Mouse (Mus musculus) layer of hippocampus, adult 8-10 months (tissue): ENCODE measurements around the gene Coq8a. TPM values are rescaled to one million over a fixed set of nuclear protein-coding genes. Genes with fewer than 3 reads are reported as not detected.
A peak's percentile ranks its signal among the peaks of the same experiment; 100 is the strongest.

Experiments used
- DNase-seq, 2 experiments: peaks; one replicate each; pipeline ENCODE4 v3.0.0; 2022; ENCODE audit warnings: low spot score in 2 of 2
- total RNA-seq, 4 experiments: library from RNA; stranded (reverse); gene quantifications; 2 replicates each; pipeline ENCODE4 v1.2.4; 2022

Coq8a gene
- total RNA-seq, 4 experiments from 2014 or later: 55.6 to 69.2 (median 65.8) TPM

DNA sequence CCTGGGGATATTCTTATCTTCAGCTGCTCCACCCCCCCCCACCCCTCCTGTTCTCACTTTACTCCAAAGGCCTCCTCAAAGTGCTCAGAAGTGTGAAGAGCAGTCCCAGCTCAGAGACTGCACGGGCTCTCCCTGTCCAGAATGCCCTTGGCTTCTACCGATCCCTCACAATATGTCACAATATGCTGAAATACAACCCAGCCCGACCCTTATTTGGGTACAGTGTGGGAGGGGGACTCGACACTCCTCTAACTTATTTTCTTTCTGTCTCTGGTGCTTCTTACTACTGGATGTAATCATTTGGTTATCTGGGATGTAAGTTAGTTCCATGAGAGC is 281 bp upstream of the Coq8a start:
- no peak for DNase-seq

DNA sequence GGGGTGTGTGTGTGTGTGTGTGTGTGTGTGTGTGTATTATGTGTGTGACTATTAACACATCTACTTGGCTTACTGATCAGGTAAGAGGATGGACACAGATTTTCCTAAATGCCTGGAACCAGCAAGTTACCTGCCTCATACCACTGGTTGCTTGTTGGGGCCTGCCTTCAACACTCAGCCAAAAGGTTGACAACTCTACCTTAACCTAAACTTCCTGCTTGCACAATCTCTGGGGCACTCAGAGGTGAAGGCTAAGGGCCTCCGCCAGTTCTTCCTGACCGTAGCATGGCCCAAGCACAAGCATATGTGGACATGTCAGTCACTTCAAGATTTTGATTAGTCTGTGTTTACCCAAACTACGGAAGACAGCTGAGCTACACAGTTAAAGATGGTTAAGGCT is 1.4 kb downstream of the Coq8a start:
- DNase-seq: no peak

DNA sequence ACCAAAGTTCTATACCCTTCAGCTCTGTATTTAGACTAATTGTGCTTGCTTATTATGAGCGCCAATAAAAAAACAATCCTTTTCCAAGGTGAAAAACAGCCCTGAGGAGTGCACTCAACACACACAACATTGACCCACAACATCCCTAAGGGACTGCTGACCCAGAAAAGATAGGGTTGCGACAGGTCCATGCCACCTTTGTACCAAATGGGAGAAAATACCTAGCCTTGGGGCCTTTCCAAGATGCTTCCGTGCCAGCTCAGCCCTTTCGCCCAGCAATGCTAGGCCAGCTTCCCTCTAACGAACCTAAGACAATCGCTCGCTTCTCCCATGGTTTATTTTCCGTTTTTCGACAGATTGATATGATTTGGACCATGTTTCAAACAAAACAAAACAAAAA is 2.9 kb downstream of the Coq8a start:
- no peak for DNase-seq

DNA sequence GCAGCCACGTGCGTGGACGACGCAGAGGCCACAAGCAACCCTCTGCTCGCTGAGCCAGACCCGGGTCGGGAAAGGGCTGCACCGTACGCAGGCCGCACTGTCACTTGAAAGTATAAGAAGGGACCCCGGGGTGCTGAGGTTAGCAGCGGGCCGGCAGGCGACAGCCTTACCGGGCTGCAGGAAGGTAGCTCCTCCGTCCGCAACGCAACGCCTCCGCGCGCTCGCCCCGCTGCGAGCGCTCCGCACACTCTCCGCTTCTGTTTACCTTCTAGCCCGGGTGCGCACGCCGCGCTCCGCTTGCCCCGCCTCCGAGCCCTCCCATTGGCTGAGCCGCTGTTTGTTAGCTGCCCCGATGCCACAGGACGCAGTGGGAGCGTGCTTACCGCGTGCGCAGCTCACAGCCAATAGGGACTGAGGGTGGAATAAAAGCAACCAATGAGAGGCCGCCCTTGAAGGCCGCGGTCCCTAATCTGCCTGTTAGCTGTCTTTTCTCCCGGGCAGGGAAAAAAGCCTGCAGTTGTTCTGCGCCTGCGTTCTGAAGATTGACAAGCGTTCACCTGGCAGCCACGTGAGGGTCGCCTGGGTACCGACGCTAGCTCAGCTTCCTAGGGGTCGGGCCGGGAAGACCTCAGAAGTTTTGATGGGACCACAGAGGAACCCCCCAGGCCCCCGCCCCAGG is 3.6 kb downstream of the Coq8a start:
- DNase-seq: peak; percentile 98 to 99

DNA sequence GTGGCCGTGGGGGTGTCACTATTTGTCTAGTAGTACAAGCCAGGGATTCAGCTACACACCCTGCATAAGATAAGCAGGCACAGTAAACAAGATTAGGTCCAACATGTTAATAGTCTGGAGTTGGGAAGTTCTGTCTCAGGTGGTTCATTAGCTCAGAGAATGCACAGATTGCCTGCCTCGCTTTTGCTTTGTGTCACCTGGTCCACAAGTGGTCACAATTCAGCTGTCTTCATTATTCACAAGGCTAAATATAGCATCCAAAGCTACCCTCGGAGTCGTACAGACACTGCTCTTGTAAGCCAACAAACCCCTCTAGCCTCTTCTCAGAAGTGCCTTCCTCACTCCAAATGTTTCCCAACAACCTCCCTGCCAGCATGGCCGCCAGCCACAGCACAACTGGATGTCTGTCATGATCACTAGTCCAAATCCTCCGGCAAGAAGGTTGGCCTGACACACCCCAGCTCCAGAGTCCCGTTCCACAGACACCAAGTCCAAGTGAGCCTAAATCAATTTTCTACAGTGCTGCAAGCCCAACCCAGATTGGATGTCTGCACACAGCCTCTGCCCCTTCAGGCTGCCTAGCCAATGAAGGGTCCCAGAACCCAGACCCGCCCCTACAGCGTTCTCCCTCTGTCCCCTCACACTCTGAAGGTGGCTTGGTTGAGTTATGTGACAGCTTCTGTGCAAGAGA is 4.5 kb downstream of the Coq8a start:
- DNase-seq: no peak

DNA sequence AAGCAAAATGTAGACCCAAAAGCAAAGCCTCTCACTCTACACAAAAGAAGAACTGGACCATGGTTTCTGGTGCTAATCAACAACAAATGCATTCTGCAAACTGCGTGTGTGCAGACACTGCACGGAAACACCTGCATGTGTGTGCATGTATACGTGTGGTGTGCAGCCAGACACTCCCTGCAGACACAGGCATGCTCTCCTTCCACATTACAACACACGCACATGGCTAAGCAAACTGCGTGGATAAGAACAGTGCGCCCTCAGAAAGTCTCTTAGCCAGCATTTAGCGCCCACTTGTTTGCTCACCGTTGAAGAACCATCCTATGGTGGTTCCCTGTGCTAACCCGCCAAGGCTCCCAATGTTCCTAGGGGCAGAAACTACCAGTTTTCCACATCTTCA is 5.4 kb downstream of the Coq8a start:
- DNase-seq: no peak

DNA sequence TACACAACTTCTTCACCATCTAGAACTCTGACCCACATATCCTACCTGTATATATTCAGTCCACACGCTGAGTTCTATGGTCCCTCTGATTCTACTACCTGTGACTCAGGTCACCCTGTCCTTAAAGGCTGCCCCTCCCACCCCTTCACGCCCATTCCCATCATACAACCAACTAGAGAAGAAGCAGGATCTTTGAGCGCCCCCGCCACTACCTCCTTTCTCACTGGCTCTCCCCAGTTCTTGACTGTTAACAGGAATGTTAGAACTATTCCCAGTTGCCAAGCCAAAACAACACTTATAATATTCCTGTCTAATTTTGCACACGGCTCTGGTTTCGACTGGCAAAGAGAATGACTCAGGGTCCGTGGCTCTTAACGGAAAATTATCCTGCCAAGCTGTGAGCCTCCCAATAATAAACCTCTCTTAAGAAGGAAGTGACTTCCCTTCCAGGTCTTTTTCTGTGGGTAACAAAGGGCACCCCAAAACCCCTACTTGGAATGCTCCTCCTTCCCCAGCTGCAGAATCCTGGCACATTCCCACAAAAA is 5.9 kb downstream of the Coq8a start:
- no peak for DNase-seq

DNA sequence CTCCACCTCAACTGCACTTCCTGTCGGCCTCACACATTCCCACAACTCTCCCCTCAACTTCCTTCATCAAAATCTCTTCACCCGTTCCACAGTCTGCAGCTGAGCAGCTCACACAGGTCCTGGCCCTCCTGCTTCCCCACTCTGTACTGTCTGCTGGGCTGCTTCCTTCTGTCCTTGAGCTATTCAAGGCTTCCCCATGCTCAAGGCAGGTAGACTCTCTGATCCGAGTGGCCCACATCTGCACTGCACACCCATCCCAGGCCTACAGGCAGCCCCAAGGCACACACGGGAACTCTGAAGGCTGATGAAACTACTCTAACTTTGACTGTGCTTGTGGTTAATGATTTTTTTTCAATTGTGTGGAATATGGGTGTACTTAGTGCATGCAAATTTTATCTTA is 6.5 kb downstream of the Coq8a start:
- no peak for DNase-seq

DNA sequence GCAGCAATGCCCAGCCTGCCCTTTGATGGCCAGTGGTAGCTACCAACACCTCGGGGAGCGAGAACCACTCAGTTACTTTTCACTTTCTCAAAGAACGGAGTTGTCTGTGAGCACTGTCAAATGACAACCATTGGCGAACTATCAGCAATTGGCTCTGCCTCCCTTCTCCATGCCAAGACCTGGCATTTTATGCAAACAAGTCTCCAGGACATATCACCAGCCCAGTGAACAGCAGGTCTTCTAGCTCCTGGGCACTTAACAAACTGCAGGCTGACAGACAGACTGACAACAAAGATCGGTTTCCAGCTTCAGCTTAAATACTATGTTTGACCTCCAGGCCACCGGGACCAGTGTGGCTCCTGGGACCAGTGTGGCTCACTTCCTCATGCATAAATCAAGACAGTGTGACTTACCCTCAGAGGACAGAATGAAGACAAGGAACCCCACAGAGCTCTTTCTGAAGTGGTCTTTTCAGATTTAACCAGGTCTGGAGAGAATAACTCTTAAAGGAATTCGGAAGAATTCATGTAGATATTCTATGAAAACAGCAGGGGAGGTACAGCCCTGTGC is 7.7 kb downstream of the Coq8a start:
- no peak for DNase-seq

DNA sequence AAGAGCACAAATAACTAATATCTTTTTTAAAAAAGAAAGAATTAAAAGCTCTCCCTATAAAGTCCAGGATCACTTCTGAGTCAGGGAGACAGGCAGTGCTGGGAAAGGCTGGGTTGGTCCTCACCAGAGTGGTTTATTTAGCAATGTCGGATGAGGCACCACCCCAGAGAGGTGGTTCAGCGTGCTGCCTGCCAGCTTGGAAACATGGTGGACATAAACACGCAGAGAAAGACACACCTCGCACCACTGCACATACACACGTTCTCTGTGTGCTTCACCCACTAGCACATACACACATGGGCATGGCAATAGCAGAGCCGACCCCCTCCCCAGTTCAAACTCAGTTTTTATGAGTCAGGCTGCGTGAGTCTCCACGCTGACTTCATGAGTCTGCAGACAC is 8.3 kb downstream of the Coq8a start:
- DNase-seq: no peak

DNA sequence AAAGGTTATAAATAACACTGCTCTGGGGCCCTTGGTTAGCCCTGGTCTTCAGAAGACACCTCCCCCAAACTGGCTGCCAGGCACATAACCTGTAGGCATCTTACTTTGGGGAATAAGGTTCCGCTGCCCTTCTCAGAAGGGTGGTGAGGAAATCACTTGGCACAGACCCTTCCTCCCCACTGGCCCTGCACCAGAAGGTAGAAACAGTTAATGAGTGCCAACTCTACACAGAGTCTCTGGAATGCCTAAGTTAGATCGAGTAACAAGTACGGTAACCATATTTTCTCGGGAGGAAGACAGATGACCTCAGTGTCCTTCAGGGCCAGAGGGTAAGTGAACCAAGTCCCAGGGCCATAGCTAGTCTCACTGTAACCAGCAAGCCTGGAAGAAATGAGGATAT is 10.5 kb downstream of the Coq8a start:
- no peak for DNase-seq

DNA sequence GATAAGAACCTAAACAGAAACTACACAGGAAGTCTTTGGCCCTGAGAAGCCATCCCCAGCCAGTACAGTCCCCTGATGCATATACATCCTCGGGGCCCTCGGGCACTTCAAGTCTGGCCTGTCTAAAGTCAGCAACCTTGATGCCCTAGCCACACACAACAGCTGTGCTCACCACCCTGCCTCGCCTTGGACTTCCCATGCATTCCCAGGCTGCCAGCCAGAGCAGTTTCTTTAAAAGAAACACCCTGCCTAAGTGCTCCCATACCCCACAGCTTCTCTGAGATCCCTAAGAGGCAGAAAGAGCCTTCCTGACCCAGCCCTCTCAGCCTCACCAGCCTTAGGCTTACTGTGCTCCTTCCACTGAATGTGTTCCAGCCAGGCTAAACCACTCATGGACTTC is 13.0 kb downstream of the Coq8a start:
- no peak for DNase-seq

DNA sequence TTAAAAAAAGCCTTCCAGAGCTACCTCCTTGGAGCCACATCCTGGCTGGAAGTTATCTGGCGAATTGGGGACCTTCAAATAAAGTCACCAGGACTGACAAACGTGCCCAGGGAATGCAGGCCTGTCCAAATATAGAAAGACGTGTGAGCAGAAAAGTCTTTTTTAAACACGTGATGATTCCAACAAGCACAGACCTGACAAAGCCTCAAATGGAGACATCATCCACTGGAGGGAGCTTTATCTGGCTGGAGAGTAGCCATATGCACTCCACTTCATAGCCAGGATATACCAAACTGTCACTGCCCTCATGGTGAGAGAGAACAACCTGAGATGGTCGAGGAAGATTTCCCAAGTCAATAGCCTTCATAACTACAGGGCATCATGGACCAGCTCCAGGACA is 13.5 kb downstream of the Coq8a start:
- DNase-seq: no peak

DNA sequence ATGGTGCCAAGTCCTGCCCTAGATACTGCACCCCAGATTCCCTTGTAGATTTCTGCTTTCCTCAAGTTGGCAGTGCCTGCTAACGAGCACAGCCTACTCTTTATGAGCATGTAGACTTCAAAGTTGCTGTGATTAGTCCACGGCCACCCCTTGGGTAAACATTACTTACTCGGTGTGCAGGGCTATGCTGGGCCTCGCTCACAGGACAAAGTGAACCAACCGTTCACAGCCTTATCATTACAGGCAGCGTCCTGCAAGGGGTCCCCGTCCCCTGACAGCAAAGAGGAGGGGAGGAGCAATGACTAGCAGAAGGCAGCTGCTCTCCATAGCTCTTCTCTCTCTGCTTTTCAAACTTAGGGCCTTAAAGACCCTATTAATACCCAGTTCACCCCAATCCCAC is 14.6 kb downstream of the Coq8a start:
- no peak for DNase-seq

DNA sequence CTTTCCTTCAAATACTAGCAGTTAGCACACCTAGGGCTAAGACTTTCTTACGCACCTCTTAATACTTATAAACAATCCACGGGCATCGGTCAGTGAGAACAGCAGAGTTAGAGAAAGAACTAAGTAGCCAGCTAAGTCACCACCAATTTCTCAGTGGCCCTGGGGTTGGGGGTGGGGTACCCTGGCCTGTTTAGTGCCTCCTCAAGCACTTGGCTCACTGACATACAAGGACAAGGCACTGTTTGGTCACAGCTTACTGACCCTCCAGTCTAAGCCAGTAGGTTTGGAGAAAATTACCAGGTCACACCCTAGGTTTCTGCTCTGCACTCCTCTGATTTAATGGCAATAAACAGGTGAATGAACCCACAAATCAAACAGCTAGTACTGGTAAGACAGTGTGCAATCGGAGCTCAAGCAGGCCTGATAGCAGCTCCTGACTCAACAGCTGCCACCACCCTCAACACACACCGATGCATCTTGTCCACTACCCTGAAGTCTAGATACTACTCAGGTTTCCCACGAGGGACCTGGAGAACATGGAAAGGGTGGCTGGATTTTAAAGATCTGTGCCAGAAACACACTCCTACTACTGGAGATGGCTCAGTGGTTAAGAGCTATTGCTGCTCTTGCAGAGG is 15.8 kb downstream of the Coq8a start:
- no peak for DNase-seq

DNA sequence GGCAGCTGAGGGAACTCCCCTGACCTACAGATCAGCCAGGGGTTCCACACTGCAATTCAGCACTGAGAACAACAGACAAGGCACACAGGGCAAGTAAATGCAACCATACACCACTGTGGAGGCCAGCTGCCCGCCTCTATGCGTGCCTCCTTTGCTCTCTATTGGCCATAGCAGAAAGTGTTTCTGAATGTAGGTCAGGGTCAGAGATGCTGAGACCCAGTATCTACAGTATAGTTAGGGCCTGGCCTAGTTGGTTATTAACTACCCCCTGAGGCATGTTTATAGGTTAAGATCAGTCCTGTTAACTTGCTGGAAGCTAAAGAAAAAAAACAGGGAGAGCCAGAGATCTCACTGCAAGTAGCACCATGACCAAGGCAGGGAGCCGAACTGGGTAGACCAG is 16.7 kb downstream of the Coq8a start:
- no peak for DNase-seq

DNA sequence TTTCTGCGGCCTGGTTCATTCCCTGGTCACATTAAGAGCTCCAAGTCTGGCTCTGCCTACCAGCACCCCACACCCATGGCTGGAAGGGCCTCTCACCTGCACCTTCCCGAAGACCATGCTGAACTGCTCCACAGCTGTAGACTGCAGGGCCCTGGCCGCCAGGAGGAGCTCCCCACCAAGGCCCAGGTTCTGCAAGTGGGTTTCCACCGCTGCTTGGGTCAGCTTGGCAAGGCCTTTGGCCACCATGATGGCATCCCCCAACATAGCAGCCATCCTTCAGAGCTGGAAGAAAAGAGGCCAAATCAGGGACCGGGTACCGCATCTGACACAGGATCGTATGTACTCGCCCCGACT is 17.5 kb downstream of the Coq8a start:
- DNase-seq: no peak

DNA sequence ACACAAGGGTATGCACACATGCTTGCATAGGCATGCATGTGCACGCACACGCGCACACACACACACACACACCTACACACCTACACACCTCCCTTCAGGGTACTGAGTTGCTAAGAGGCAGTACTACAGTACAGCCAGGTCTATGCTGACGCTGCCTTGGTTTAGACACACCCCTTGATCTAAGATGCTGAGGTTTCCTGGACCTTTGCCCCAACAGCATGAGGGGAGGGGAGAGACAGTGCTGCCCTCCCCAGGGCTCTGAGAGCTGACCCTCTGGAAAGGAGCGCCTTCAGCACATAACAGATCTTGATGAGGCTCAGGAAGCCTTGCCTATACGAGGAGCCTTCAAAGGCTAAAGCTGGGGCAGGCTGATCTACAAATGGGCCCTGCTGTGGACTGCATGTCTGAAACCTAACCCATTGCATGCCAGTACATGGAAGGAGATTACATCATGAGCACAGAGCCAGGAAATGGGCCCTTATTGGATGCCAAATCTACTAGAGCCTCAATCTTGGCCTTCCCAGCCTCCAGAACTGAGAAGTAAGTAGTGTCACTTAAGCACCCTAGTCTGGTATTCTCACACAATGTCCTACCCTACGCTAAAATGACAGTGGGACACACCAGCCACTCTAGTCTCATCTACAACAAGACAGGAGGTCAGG is 18.0 kb downstream of the Coq8a start:
- DNase-seq: no peak

DNA sequence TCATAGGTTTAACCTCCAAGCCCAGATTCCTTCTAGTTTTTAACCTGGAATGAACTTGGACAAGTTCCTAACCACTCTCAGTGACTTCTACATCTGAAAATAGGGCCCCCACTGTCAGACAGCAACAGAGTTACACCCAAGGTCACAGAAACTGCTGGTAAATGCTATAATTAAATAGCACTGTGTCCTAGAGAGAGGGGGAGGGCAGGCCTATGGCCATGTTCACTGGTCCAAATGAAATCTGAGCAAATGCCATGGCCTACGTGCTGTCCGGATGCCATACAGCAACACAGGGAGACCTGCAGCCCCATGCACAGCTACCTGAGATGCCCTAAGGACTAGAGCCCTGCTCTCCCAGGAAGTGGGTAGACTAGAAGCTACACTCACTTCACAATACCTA is 19.6 kb downstream of the Coq8a start:
- DNase-seq: no peak

DNA sequence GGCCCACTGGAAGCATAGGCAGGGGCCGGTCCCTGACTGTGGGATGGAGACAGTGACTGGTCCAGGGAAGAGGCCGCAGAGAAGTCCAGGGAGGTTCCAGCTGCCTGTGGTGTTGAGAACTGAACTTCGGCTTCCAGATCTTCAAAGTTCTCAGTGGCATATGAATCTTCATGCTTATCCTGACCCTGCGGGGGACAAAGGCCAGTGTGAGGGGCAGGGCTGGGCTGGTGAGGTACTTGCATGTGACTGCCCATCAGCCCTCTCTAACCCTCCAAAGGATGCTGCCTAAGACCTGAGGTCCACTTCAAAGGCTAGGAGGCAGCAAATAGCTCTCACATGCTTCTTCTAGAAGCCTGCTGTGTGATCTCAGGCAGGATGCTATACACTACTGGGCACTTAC is 20.3 kb downstream of the Coq8a start:
- no peak for DNase-seq

DNA sequence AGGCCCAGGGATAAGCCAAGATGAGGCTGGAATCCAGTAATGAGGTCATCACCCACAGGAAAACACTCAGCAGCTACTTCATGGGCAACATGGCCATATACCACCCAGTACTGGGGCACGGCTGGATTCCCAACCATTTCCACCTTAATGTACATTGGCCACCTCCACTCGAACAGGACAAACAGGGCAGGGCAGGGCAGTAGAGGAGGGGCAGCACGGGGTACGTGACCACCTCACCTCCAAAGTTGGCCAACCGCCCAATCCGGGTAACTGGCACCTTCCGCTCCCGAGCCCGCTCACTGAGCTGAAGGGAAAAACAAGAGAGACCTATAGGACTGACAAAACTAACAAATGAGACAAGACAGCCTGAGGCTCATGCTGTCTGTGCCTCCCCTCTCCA is 21.1 kb downstream of the Coq8a start:
- DNase-seq: no peak

DNA sequence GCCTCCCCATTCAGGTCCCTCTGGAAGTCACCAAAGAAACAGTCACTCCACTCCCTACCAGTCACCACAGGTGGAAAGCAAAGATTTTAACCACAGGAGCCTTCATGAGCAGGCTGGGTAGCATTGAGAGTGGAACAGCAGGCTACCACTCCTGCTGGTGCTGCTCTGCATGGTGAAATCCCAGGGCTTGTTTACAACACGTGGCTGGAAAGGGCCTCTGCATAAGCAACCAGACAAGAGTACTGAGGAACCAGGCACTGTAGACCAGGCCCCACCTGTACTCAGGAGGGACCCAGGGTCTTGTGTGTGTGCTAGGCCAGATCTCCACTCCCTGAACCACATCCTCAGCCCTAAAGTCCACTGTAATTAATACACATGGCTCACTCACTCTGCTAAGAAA is 22.6 kb downstream of the Coq8a start:
- DNase-seq: no peak
